Mouse (Mus musculus) ES-Bruce4 (cell line): ENCODE results near the gene Ccl6. TPM values are rescaled to one million over a fixed set of nuclear protein-coding genes. Genes with fewer than 3 reads are reported as not detected.

Source experiments
- H3K27ac ChIP-seq: 2 replicates; pipeline ENCODE4 v1.5.1; 2012; ENCODE audit warnings: low read length, inconsistent platforms; ENCODE audit not compliant: insufficient read depth
- H3K27me3 ChIP-seq: 2 replicates; pipeline ENCODE4 v1.6.1; 2012; ENCODE audit warnings: mild to moderate bottlenecking, low read length, inconsistent platforms; ENCODE audit not compliant: control insufficient read depth, poor library complexity, insufficient read depth, severe bottlenecking
- H3K36me3 ChIP-seq: 2 replicates; pipeline ENCODE4 v1.6.1; 2012; ENCODE audit warnings: inconsistent platforms, mild to moderate bottlenecking, low read length, moderate library complexity; ENCODE audit not compliant: control insufficient read depth, poor library complexity, insufficient read depth, severe bottlenecking
- H3K4me1 ChIP-seq: one replicate; pipeline ENCODE4 v1.8.1; 2011; ENCODE audit warnings: low read length; ENCODE audit not compliant: control insufficient read depth, insufficient read depth
- H3K4me3 ChIP-seq: 2 replicates; pipeline ENCODE4 v1.5.1; 2011; ENCODE audit warnings: low read depth, mild to moderate bottlenecking, low read length
- H3K9ac ChIP-seq: 2 replicates; pipeline ENCODE4 v1.6.1; 2012; ENCODE audit warnings: low read depth, mild to moderate bottlenecking, inconsistent platforms; ENCODE audit not compliant: poor library complexity, severe bottlenecking
- H3K9me3 ChIP-seq: replicated peaks from 2 replicates; pipeline ENCODE4 v1.6.1; 2012; ENCODE audit warnings: mild to moderate bottlenecking, low read length, inconsistent platforms; ENCODE audit not compliant: control insufficient read depth, poor library complexity, insufficient read depth, severe bottlenecking
- CTCF ChIP-seq: IDR thresholded peaks from one replicate; pipeline ENCODE4 v1.8.1; 2011; ENCODE audit warnings: low read depth, low read length
- EP300 ChIP-seq: IDR thresholded peaks from 2 replicates; pipeline ENCODE4 v1.6.1; 2011; ENCODE audit warnings: low read depth, low read length; ENCODE audit not compliant: insufficient read depth
- POLR2A ChIP-seq: IDR thresholded peaks from one replicate; pipeline ENCODE4 v1.8.1; 2011; ENCODE audit warnings: low read length; ENCODE audit not compliant: insufficient read depth
- polyA plus RNA-seq: library from polyadenylated mRNA; stranded (reverse); fragments of >200 nt; gene quantifications from 2 replicates; pipeline ENCODE4 v1.2.4, GENCODE M21; 2011; ENCODE audit warnings: low read depth; ENCODE audit not compliant: missing spikeins, insufficient read depth, insufficient read length

Gene Ccl6
- polyA plus RNA-seq, 1 experiment = not detected

DNA sequence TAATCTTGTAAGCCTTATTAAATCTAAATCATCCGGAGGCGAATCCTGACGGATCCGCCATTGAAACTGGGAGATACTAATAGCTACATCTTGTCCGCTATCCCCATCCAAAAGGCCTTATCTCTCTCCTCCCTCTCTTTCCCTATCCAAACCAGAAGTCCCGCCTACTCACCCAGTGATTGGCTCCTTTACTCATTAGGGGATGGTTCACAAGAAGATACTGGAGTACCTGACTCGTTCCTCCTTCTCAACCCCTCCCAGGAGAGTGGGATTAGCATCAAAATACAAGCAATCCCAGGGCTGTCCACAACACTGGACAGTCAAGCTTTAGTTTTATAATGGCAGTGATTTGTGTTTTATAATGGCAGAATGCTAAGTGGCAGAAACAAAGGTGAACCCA lies 25.6 kb downstream of the Ccl6 start:
- Histone ChIP-seq H3K4me1 (no peaks in the 10 kb centered on the region), H3K9ac (no peak overlapping the region), H3K4me3 (peak overlapping the region; percentile 39; the same call in 1 of the 2 replicates), H3K9me3 (no peaks in the 10 kb centered on the region), H3K27me3 (no peaks in the 10 kb centered on the region), H3K36me3 (no peaks in the 10 kb centered on the region), H3K27ac (no peak overlapping the region)
- TF ChIP-seq POLR2A (no peak), CTCF (no peak)

DNA sequence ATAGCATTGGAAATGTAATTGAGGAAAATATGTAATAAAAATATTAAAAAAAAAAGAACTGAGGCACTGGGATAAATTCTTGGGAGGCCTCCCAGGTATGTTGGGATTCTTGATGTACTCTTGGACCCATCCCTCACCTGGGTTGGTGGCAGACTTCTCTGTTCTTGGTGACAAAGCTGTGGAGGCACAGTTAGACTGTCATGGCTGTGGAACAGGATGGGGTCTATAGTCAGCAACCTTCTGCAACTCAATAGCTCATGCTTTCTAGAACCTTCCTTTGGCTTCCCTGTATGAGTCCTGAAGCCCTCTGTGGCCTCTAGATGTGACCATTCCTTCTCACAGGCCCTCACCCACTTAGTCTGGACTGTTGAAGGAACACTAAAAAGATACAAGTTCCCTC lies 26.3 kb downstream of the Ccl6 start:
- H3K36me3 ChIP-seq = no peaks in the 10 kb centered on the region
- no peaks in the 10 kb centered on the region for H3K27me3 ChIP-seq
- H3K27ac ChIP-seq = no peak overlapping the region
- H3K9me3 ChIP-seq = no peaks in the 10 kb centered on the region
- H3K4me3 ChIP-seq = 0 out of 2 replicates have a peak overlapping the region, but pooled peaks have one; percentile 39
- no peak overlapping the region for H3K9ac ChIP-seq
- H3K4me1 ChIP-seq = no peaks in the 10 kb centered on the region
- TF ChIP-seq EP300 = no peak

DNA sequence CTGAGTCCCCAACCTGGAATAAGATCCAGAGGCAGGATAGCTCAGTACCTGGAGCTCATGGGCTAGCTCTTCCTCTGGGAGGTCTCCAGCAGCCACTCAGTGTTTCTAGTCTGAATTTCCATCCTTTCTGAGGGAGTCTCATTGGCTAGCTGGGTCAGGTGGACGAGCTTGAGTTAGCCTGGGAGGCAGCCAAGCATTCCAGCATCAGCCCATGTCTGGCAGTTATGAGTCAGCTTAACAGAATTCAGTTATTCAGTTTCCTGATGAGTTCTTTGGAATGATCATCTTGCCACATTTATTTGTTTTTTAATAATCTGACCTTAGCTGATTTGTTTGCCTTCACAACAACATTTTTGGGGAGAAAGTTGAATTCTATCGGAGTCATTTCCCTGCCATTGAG lies 29.1 kb downstream of the Ccl6 start:
- Histone ChIP-seq H3K27ac (no peak overlapping the region), H3K9ac (no peak overlapping the region), H3K9me3 (no peaks in the 10 kb centered on the region), H3K27me3 (no peaks in the 10 kb centered on the region), H3K4me3 (no peak overlapping the region), H3K36me3 (no peaks in the 10 kb centered on the region), H3K4me1 (no peaks in the 10 kb centered on the region)
- no peak for TF ChIP-seq CTCF
- TF ChIP-seq EP300 = no peak
- no peak for TF ChIP-seq POLR2A

DNA sequence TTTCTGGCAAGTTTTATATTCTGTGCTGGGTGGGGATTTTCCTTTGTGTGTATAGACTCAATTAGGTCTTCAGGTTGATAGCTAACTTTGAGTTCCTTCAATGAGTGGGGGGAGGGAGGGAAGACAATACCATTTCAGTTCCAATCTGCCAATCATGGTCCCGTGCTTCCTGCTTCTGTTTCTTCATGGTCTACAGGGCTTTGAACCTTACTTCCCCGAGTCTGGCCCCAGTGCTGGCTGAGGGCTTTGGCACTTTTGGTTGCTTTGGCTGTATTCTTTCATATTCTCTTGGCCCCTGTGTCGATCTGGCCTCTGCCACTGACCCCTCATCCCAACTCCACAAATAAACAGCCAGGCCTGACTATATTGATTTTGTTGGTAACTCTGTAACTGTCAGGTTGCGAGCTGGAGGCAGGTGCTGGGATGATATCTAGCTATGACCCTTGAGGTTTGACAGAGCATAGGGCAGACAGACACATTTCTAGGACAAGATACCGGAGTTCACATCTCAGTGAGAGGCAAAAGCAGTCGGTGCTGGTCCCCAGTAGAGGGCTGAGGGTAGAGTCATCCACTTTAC lies 30.5 kb downstream of the Ccl6 start:
- H3K27me3 ChIP-seq = no peaks in the 10 kb centered on the region
- H3K4me1 ChIP-seq = no peaks in the 10 kb centered on the region
- no peak for TF ChIP-seq CTCF
- TF ChIP-seq POLR2A = no peak
- no peak for TF ChIP-seq EP300
- H3K36me3 ChIP-seq = no peaks in the 10 kb centered on the region
- no peak overlapping the region for H3K27ac ChIP-seq
- no peak overlapping the region for H3K4me3 ChIP-seq
- H3K9me3 ChIP-seq = no peaks in the 10 kb centered on the region
- no peak overlapping the region for H3K9ac ChIP-seq

DNA sequence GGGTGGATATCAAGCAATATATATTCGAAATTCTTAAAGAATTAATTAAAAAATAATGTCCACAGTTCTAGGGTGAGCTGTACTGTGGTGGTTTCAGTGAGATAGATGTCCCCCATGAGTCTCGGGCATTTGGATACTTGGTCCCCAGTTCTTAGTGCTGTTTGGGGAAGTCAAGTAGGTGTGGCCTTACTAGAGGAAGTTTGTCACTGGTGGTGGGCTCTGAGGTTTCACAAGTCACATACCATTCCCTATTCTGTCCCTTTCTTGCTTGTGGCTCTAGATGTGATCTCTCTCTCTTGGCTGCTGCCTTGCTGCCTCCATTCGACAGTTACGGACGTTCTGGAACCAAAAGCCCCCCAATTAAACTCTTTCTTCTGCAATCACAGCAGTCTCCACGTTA lies 32.5 kb downstream of the Ccl6 start:
- Histone ChIP-seq H3K36me3 (no peaks in the 10 kb centered on the region), H3K27me3 (no peaks in the 10 kb centered on the region), H3K9ac (no peak overlapping the region), H3K27ac (no peak overlapping the region), H3K9me3 (no peaks in the 10 kb centered on the region), H3K4me1 (no peaks in the 10 kb centered on the region), H3K4me3 (no peak overlapping the region)
- TF ChIP-seq CTCF (no peak), POLR2A (no peak), EP300 (no peak)

DNA sequence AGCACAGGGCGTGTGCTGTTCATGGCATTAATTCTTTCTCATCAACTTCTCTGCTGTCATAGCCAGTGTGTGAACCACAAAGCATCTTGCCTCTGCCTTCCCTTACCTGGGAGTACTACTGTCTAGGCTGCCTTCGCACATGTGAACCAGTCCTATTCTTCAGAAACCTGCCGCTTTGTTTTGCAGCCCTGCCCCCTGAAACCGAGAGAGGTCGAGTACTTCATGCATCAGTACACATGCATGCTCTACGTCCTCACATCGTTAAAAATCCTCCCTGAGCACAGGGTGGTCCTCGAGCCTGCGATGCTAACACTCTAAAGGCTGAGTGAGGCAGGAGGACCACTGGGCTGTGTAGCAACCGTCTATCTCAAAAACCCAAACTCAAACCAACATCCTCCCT lies 35.8 kb downstream of the Ccl6 start:
- Histone ChIP-seq H3K36me3 (no peaks in the 10 kb centered on the region), H3K27ac (no peak overlapping the region)
- TF ChIP-seq CTCF (no peak), EP300 (no peak), POLR2A (no peak)

More for the DNA sequence above, 35.8 kb downstream of the Ccl6 start:
- Histone ChIP-seq H3K4me1 (no peaks in the 10 kb centered on the region), H3K4me3 (no peak overlapping the region), H3K27me3 (no peaks in the 10 kb centered on the region), H3K9me3 (no peaks in the 10 kb centered on the region), H3K9ac (no peak overlapping the region)
